Mouse (Mus musculus): Measurements from ENCODE around the gene Cdca7l. TPM values are rescaled to one million over a fixed set of nuclear protein-coding genes. Genes with fewer than 3 reads are reported as not detected.

The Cdca7l gene
- 17.4 TPM for polyA plus RNA-seq (2014; fragmentation: Illumina TruSeq; extraction: RNeasy Lipid Tissue Mini Kit (QIAGEN cat#74804))

GRCm38 (mm10) chr12:117803989-117804388 lies at the start of gene Cdca7l:
TSS of gene Cdca7l (plus strand) at chr12:117804289.

